Mouse (Mus musculus) embryonic facial prominence, embryonic 14.5 days (tissue): Measurements from ENCODE around the gene Gm826. TPM values are rescaled to one million over a fixed set of nuclear protein-coding genes. Genes with fewer than 3 reads are reported as not detected.

Experiments
- ATAC-seq: fragments of 200-750 bp; cut with Nextera tagmentation; 2 replicates; pipeline ENCODE4 v1.8.0; 2017; ENCODE audit warnings: low read depth, moderate number of reproducible peaks, moderate TSS enrichment
- DNase-seq: peaks from one replicate; pipeline ENCODE4 v3.0.0-alpha.2; 2015; ENCODE audit warnings: low spot score
- H3K27ac ChIP-seq: fragments of 300-500 bp; sonication (generic); replicated peaks from 2 replicates; pipeline ENCODE4 v1.5.1; 2014; ENCODE audit warnings: low read depth, mild to moderate bottlenecking, low read length, moderate library complexity
- H3K27me3 ChIP-seq: fragments of 300-500 bp; sonication (generic); replicated peaks from 2 replicates; pipeline ENCODE4 v1.6.1; 2014; ENCODE audit warnings: low read length; ENCODE audit not compliant: control insufficient read depth, insufficient read depth
- H3K36me3 ChIP-seq: fragments of 300-500 bp; sonication (generic); 2 replicates; pipeline ENCODE4 v1.6.1; 2014; ENCODE audit warnings: low read length, mixed read lengths; ENCODE audit not compliant: control insufficient read depth, insufficient read depth
- H3K4me1 ChIP-seq: fragments of 300-500 bp; sonication (generic); 2 replicates; pipeline ENCODE4 v1.6.1; 2014; ENCODE audit warnings: antibody characterized with exemption, low read length; ENCODE audit not compliant: control insufficient read depth, insufficient read depth
- H3K4me2 ChIP-seq: fragments of 300-500 bp; sonication (generic); 2 replicates; pipeline ENCODE4 v1.6.1; 2014; ENCODE audit warnings: low read depth, mild to moderate bottlenecking, low read length, moderate library complexity, mixed read lengths
- H3K4me3 ChIP-seq: fragments of 300-500 bp; sonication (generic); 2 replicates; pipeline ENCODE4 v1.5.1; 2014; ENCODE audit warnings: low read depth, mild to moderate bottlenecking, low read length
- H3K9ac ChIP-seq: fragments of 300-500 bp; sonication (generic); 2 replicates; pipeline ENCODE4 v1.6.1; 2014; ENCODE audit warnings: low read depth, mild to moderate bottlenecking, low read length, moderate library complexity, mixed read lengths
- H3K9me3 ChIP-seq: fragments of 300-500 bp; sonication (generic); 2 replicates; pipeline ENCODE4 v1.6.1; 2016; ENCODE audit warnings: low read length; ENCODE audit not compliant: control insufficient read depth
- WGBS: fragments of 180-500 bp; shearing (Covaris S2); extraction: QIAGEN DNeasy Blood & Tissue Kit; methylation state at CpG from one replicate; pipeline ENCODE4 v1.1.7; 2014; 5-methylcytosine and 5-hydroxymethylcytosine counted together
- polyA plus RNA-seq: library from polyadenylated mRNA; unstranded; fragments of >200 nt; fragmentation: Nextera tagmentation; extraction: Ambion mirVana; gene quantifications from 2 replicates; pipeline ENCODE4 v1.2.1, GENCODE M21; 2014

Gene Gm826
- polyA plus RNA-seq, 1 experiment from 2014 or later: 0.22 TPM

GRCm38 (mm10) chr2:160358896-160359295 lies 24.9 kb upstream of the Gm826 start:
- no peak overlapping the region for H3K4me3 ChIP-seq
- no peak overlapping the region for H3K27ac ChIP-seq
- WGBS: 20% methylated on average over 3 of the region's 4 CpGs
- DNase-seq: peak; percentile 22
- H3K4me1 ChIP-seq: no peaks in the 10 kb centered on the region; the same call in 1 of the 2 replicates
- ATAC-seq: no peak
- H3K9ac ChIP-seq: no peak overlapping the region
- no peaks in the 10 kb centered on the region for H3K9me3 ChIP-seq
- no peak overlapping the region for H3K4me2 ChIP-seq
- H3K36me3 ChIP-seq: peaks cover 6% of the 10 kb centered on the region; the same call in 1 of the 2 replicates
- peaks cover 64% of the 10 kb centered on the region for H3K27me3 ChIP-seq

- WGBS: 66% methylated on average over 4 of the region's 4 CpGs
- Histone ChIP-seq H3K27ac (no peak overlapping the region), H3K9me3 (no peaks in the 10 kb centered on the region), H3K4me1 (no peaks in the 10 kb centered on the region; the same call in 1 of the 2 replicates), H3K4me3 (no peak overlapping the region), H3K36me3 (no peaks in the 10 kb centered on the region), H3K4me2 (no peak overlapping the region), H3K9ac (no peak overlapping the region), H3K27me3 (peaks cover 51% of the 10 kb centered on the region)
- ATAC-seq: no peak
- no peak for DNase-seq
Measured at GRCm38 (mm10) chr2:160357442-160357841, 23.5 kb upstream of the Gm826 start.

DNA sequence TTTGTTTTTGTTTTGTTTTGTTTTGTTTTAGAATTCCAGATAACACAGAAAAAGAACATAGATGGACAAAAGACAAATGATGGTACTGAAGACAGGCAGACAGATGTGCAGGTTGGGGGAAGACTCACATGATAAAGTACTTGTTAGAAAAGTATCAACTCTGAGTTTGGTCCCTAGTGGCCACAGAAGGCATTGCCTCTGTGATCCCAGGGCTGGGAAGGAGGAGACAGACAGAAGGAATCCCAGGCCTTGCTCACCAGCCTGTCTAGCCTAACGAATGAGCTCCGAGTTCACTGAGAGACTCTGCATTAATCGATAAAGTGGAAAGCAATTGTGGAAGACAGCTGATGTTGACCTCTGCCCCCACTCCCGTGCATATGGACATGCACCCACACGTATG lies 22.2 kb upstream of the Gm826 start:
- DNase-seq: no peak
- H3K9ac ChIP-seq: no peak overlapping the region
- no peaks in the 10 kb centered on the region; the same call in 1 of the 2 replicates for H3K4me1 ChIP-seq
- WGBS: 64% methylated on average over 5 of the region's 5 CpGs
- H3K4me3 ChIP-seq: no peak overlapping the region
- H3K27ac ChIP-seq: no peak overlapping the region
- no peaks in the 10 kb centered on the region for H3K9me3 ChIP-seq
- peaks cover 39% of the 10 kb centered on the region for H3K27me3 ChIP-seq
- ATAC-seq: no peak
- H3K4me2 ChIP-seq: no peak overlapping the region
- H3K36me3 ChIP-seq: no peaks in the 10 kb centered on the region

GRCm38 (mm10) chr2:160354319-160354718 lies 20.4 kb upstream of the Gm826 start:
- Histone ChIP-seq H3K27ac (no peak overlapping the region), H3K4me1 (no peaks in the 10 kb centered on the region), H3K4me3 (no peak overlapping the region), H3K36me3 (no peaks in the 10 kb centered on the region), H3K27me3 (peaks cover 22% of the 10 kb centered on the region), H3K4me2 (no peak overlapping the region), H3K9me3 (no peaks in the 10 kb centered on the region), H3K9ac (no peak overlapping the region)
- ATAC-seq (no peak), DNase-seq (no peak)
- 61% methylated on average over 2 of the region's 2 CpGs for WGBS

DNA sequence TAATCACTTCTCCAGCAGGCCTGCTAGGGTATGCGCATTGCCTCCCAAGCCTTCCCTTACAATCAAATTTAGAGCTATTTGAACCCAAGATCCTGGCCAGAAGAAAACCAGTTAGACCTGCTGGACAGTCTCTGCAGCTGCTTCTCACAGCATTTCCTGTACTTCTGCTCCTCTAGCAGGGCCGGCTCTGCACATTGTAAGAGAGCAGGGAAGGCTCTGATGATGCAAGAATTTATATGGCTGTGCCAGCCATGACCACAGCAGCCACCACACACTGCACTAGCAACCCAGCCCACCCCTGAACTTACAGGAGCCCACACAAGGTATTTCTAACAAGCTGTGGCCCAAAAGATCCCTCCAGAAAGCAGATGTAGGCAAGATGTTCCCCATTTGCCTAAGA lies 19.6 kb upstream of the Gm826 start:
- peak; percentile 76 for DNase-seq
- no peak overlapping the region for H3K9ac ChIP-seq
- ATAC-seq: peak; percentile 88; the same call in 1 of the 2 replicates
- H3K4me3 ChIP-seq: no peak overlapping the region
- H3K27me3 ChIP-seq: peaks cover 15% of the 10 kb centered on the region
- H3K4me2 ChIP-seq: no peak overlapping the region
- no peak overlapping the region for H3K27ac ChIP-seq
- H3K36me3 ChIP-seq: no peaks in the 10 kb centered on the region
- H3K9me3 ChIP-seq: no peaks in the 10 kb centered on the region
- WGBS: 54% methylated on average over 2 of the region's 2 CpGs
- H3K4me1 ChIP-seq: peaks cover 5% of the 10 kb centered on the region; the same call in 1 of the 2 replicates

DNA sequence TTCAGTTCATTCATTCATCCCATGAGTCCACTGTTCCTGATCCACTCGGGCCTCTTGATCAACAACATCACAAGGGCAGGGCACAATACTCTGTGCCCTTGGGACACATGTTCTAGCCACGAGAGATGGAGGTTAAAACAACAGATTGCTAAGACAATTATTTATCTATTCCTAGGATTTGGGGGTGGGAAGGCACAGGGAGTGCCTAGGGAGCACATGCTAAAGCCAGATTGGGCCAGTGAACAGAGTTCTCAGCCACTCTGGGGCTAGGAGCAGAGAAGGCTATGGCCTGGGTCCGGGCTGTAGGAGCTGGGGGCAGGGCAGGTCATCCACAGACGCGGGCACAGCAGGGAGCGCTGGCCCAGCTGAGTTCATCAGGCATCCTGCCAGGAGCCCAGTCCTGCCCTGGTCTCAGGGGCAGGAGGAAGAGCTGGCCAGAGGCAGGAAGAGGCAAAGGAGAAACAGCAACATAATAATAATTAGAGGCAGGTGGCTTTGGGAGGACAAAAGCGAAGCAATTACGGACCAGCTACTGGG lies 17.1 kb upstream of the Gm826 start:
- no peak overlapping the region for H3K27ac ChIP-seq
- H3K27me3 ChIP-seq: no peaks in the 10 kb centered on the region
- ATAC-seq: no peak
- no peaks in the 10 kb centered on the region for H3K9me3 ChIP-seq
- 27% methylated on average over 8 of the region's 8 CpGs for WGBS
- no peak for DNase-seq
- no peak overlapping the region for H3K4me2 ChIP-seq
- no peaks in the 10 kb centered on the region for H3K36me3 ChIP-seq
- no peak overlapping the region for H3K4me3 ChIP-seq
- no peak overlapping the region for H3K9ac ChIP-seq
- H3K4me1 ChIP-seq: peaks cover 5% of the 10 kb centered on the region; the same call in 1 of the 2 replicates

DNA sequence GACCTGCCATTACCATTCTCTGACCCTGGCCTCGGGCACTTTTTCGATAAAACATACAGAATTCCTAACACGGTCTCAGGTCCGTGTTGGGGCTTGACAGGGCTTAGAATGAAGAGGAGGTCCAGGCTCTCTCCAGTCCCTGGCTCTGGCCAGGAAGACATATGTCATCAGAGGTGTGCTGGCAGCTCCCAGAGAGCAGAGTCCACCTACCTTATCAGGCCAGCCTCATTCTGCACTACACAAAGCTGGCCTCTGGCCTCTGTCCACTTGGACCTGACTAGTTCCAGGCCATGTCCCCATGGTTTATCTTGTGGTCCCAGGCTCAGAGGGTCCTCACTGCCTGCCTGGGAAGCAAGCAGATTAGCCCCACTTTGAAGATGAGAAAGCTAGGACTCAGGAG lies 15.6 kb upstream of the Gm826 start:
- Histone ChIP-seq H3K4me3 (no peak overlapping the region), H3K27me3 (no peaks in the 10 kb centered on the region), H3K4me1 (peaks cover 5% of the 10 kb centered on the region; the same call in 1 of the 2 replicates), H3K9ac (no peak overlapping the region), H3K36me3 (no peaks in the 10 kb centered on the region), H3K27ac (no peak overlapping the region), H3K9me3 (no peaks in the 10 kb centered on the region), H3K4me2 (no peak overlapping the region)
- WGBS: 55% methylated on average over 4 of the region's 4 CpGs
- DNase-seq (no peak), ATAC-seq (no peak)

DNA sequence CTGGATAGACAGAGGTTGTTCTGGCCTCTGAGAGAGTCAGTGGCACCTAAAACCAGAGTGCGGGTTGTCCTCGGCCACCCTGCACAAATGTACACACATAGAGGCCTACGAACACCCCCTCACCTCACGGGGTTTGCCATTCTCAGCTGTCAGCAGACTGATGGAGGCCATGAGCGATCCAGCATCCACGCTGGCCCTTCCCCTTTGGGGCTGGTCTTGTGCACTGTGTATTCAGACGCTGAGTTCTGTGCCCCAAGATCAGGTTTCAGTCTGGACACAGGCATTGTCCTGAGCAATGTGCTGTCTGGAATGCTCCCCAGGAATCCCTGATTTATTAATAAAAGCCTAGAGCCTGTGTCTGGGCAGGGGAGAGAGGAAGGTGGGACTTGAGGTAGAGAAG lies 14.8 kb upstream of the Gm826 start:
- DNase-seq (no peak), ATAC-seq (no peak)
- no peak overlapping the region for H3K4me3 ChIP-seq
- no peak overlapping the region for H3K4me2 ChIP-seq
- 0 out of 2 replicates have a peak, but pooled peaks cover 2% of the 10 kb centered on the region for H3K27me3 ChIP-seq
- no peaks in the 10 kb centered on the region for H3K36me3 ChIP-seq
- WGBS: 31% methylated on average over 4 of the region's 7 CpGs
- H3K27ac ChIP-seq: no peak overlapping the region
- H3K9me3 ChIP-seq: no peaks in the 10 kb centered on the region
- no peak overlapping the region for H3K9ac ChIP-seq
- H3K4me1 ChIP-seq: peaks cover 5% of the 10 kb centered on the region; the same call in 1 of the 2 replicates

DNA sequence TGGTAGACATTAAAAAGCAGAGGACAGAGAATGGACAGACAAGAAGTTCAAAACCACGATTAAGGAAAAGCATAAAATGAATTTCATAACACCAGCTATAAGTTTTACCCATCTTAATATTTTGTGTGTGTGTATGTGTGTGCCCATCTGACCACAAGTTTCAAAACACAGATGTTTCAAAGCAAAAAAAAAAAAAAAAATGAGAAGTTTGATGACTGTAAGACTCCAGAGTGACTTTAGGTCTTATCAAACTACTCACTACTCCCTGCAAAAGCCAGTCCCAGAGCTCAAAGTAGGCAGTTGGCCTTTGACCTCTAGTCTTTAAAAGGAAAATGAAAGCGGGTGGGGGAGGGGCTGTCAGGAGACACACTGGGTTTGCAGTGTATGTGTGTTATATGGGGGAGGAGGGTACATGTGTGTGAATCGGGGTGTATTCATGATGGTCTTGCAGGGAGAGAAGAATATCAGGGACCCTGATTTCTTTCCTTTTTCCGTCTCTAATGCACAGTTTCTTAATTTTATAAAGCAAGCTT lies 14.2 kb upstream of the Gm826 start:
- no peak for DNase-seq
- ATAC-seq: no peak
- Histone ChIP-seq H3K4me1 (peaks cover 5% of the 10 kb centered on the region; the same call in 1 of the 2 replicates), H3K27me3 (0 out of 2 replicates have a peak, but pooled peaks cover 2% of the 10 kb centered on the region), H3K4me3 (no peak overlapping the region), H3K4me2 (no peak overlapping the region), H3K36me3 (no peaks in the 10 kb centered on the region), H3K9ac (no peak overlapping the region), H3K27ac (no peak overlapping the region), H3K9me3 (no peaks in the 10 kb centered on the region)
- 49% methylated on average over 4 of the region's 4 CpGs for WGBS
